Mouse (Mus musculus) erythroblast, embryonic 14.5 days (primary cell): ENCODE data around the gene Qrich1.

Experiments
- GATA1 ChIP-seq: IDR thresholded peaks from 2 replicates; pipeline ENCODE4 v1.6.1; 2012; ENCODE audit warnings: low read length, inconsistent platforms, mixed read lengths
- TAL1 ChIP-seq: IDR thresholded peaks from 3 replicates; pipeline ENCODE4 v1.6.1; 2012; ENCODE audit warnings: low read length, inconsistent platforms, mixed read lengths

GRCm38 (mm10) chr9:108507619-108508434, 8.8 kb upstream of the Qrich1 start, which contains the start of gene Qars:
- TF ChIP-seq TAL1 (no peak), GATA1 (no peak)
